Mouse (Mus musculus) liver, embryonic 14.5 days (tissue): Measurements from ENCODE around the gene Pi4k2b. TPM values are rescaled to one million over a fixed set of nuclear protein-coding genes. Genes with fewer than 3 reads are reported as not detected.
A peak's percentile ranks its signal among the peaks of the same experiment; 100 is the strongest.
"Not testable (repeated sequence)": the region's sequence is repeated elsewhere in the genome, so short reads cannot be mapped to it uniquely, and the experiment has no call there.

ENCODE experiments used
- ATAC-seq: fragments of 200-750 bp; cut with Nextera tagmentation; 2 replicates; pipeline ENCODE4 v1.8.0; 2017; ENCODE audit warnings: moderate number of reproducible peaks, mild to moderate bottlenecking, moderate library complexity; ENCODE audit not compliant: insufficient read depth
- DNase-seq, 3 experiments: peaks; one replicate each; pipeline ENCODE4 v3.0.0-alpha.2; 2012 to 2013; ENCODE audit warnings: low read depth in 3 of 3, low spot score in 3 of 3
- H3K27ac ChIP-seq: fragments of 300-500 bp; sonication (generic); 2 replicates; pipeline ENCODE4 v1.5.1; 2014; ENCODE audit warnings: moderate library complexity, mild to moderate bottlenecking, control low read depth, inconsistent platforms
- H3K27me3 ChIP-seq: fragments of 300-500 bp; sonication (generic); 2 replicates; pipeline ENCODE4 v1.6.1; 2014; ENCODE audit warnings: mild to moderate bottlenecking, low read length, moderate library complexity; ENCODE audit not compliant: control insufficient read depth, insufficient read depth
- H3K36me3 ChIP-seq: fragments of 300-500 bp; sonication (generic); replicated peaks from 2 replicates; pipeline ENCODE4 v1.6.1; 2014; ENCODE audit warnings: low read depth; ENCODE audit not compliant: control insufficient read depth, insufficient read depth
- H3K4me1 ChIP-seq, 2 experiments: fragments of 200-500 bp in 1 of 2; fragments of 300-500 bp in 1 of 2; sonication (generic) in 1 of 2; replicated peaks; 2 replicates each; pipeline ENCODE4 v1.6.1; 2012 to 2014; ENCODE audit warnings: antibody characterized with exemption in 1 of 2, inconsistent platforms in 1 of 2, low read length in 1 of 2; ENCODE audit not compliant: control insufficient read depth in 2 of 2, insufficient read depth in 2 of 2
- H3K4me2 ChIP-seq: fragments of 300-500 bp; sonication (generic); 2 replicates; pipeline ENCODE4 v1.6.1; 2014; ENCODE audit warnings: low read depth, mild to moderate bottlenecking, control low read depth, moderate library complexity
- H3K4me3 ChIP-seq, 2 experiments: fragments of 200-500 bp in 1 of 2; fragments of 300-500 bp in 1 of 2; sonication (generic) in 1 of 2; 2 replicates each; pipeline ENCODE4 v1.5.1; 2012 to 2014; ENCODE audit warnings: low read depth in 2 of 2, low read length in 2 of 2, mild to moderate bottlenecking in 2 of 2, control low read depth in 1 of 2, inconsistent platforms in 1 of 2, moderate library complexity in 1 of 2; ENCODE audit not compliant: insufficient read depth in 1 of 2
- H3K9ac ChIP-seq: fragments of 300-500 bp; sonication (generic); replicated peaks from 2 replicates; pipeline ENCODE4 v1.6.1; 2014; ENCODE audit warnings: mild to moderate bottlenecking, control low read depth, moderate library complexity
- H3K9me3 ChIP-seq: fragments of 300-500 bp; sonication (generic); 2 replicates; pipeline ENCODE4 v1.6.1; 2016; ENCODE audit warnings: low read length, mixed read lengths; ENCODE audit not compliant: control insufficient read depth
- CTCF ChIP-seq: IDR thresholded peaks from 2 replicates; pipeline ENCODE4 v1.5.1; 2016; ENCODE audit warnings: antibody characterized with exemption, low read depth, control low read depth
- EP300 ChIP-seq: IDR thresholded peaks from 2 replicates; pipeline ENCODE4 v1.6.1; 2016; ENCODE audit warnings: antibody characterized with exemption, low read depth
- WGBS: fragments of 180-500 bp; shearing (Covaris S2); extraction: QIAGEN DNeasy Blood & Tissue Kit; methylation state at CpG from one replicate; pipeline ENCODE4 v1.1.7; 2014; ENCODE audit not compliant: insufficient replicate concordance; 5-methylcytosine and 5-hydroxymethylcytosine counted together
- polyA plus RNA-seq, 2 experiments: library from polyadenylated mRNA; depleted of rRNA in 1 of 2; stranded (reverse) in 1 of 2; unstranded in 1 of 2; fragments of >200 nt; fragmentation: Nextera tagmentation in 1 of 2; extraction: Ambion mirVana in 1 of 2; gene quantifications; 2 replicates each; pipeline versions ENCODE4 v1.2.1 to v1.2.3; 2012 to 2014

Gene Pi4k2b
- polyA plus RNA-seq, 2 experiments, result 10.7 to 21.7 TPM

DNA sequence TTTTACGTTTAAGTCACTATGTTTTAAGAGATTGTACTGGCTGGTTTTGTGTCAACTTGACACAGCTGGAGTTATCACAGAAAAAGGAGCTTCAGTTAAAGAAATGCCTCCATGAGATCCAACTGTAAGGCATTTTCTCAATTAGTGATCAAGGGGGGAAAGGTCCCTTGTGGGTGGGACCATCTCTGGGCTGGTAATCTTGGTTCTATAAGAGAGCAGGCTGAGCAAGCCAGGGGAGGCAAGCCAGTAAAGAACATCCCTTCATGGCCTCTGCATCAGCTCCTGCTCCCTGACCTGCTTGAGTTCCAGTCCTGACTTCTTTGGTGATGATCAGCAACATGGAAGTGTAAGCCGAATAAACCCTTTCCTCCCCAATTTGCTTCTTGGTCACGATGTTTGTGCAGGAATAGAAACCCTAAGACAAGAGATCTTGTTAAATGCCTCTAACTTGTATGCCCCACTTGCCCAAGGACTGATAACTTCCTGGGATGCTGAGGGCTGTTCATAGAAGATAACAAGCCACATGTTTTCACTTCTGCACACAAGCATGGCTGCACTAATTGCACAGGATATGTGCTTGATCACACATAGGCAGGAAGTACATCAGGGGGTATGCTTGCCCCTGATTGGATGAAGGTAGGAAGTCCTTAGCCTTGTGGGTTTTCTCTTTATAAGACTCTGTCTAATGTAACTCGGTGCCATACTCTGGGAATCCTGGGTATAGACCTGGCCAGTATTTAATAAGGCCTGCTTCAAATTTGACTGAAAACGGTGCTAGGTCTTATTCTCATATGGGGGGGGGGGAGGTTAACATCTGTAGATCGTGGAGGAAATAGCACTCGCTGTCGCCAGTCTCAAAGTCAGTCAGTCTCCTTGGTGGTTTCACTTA is 35.3 kb downstream of the Pi4k2b start:
- H3K4me3 ChIP-seq, H3K9me3 ChIP-seq, H3K9ac ChIP-seq, H3K36me3 ChIP-seq, H3K27me3 ChIP-seq: not testable (repeated sequence)
- H3K4me2 ChIP-seq, result peak overlapping the region; percentile 34
- 62% methylated on average over 8 of the region's 8 CpGs for WGBS
- peaks cover 20 to 25% of the 10 kb centered on the region in 2 experiments for H3K4me1 ChIP-seq
- H3K27ac ChIP-seq, result peak overlapping the region; percentile 75
- TF ChIP-seq EP300, result peak; percentile 85
- peak; percentile 58 to 67 (median 64) for DNase-seq
- ATAC-seq, result peak; percentile 97

DNA sequence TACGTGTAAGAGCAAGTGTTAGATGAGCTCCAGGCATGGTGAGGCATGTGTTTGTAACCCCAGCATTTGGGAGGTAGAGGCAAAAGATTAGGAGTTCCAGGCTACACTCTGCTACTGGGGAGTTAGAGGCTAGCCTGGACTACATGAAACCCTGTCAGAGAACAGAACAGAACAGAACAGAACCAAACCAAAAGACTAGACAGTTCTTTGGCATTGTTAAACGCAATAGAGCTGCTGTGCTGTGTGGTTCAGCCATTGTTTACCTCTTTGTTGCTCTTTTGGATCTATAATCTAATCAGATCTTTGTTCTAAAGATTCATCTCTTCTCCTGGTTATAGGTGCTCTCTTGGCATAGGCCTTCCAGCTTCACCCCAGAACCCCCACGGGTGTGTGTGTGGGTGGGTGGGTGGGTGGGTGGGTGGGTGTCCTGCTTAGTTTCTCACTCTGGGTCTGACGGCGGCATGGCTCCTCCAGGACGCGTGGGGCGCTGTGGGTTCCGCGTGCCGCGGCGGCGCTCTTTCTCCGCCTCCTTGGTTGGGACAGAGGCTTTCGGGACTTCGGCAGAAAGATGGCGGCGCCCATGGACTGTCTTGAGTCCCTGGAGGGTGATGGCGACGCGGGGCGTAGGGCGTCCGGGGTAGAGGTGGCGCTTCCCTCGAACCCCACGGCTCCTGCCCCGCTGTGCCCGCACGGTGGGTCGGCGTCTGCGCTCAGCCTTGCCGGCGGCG is 41.3 kb downstream of the Pi4k2b start:
- H3K4me2 ChIP-seq, result peak overlapping the region; percentile 73
- no peak for TF ChIP-seq EP300
- TF ChIP-seq CTCF, result peak; percentile 86
- no peaks in the 10 kb centered on the region for H3K9me3 ChIP-seq
- WGBS, result 3% methylated on average over 37 of the region's 37 CpGs
- H3K36me3 ChIP-seq, result no peaks in the 10 kb centered on the region
- H3K27ac ChIP-seq, result peak overlapping the region; percentile 16
- DNase-seq (peak; percentile 71 to 78 (median 74)), ATAC-seq (peak; percentile 93)
- peak overlapping the region; percentile 92 for H3K9ac ChIP-seq
- no peaks in the 10 kb centered on the region for H3K27me3 ChIP-seq
- peak overlapping the region; percentile 94 to 97 for H3K4me3 ChIP-seq
- peaks cover 7% of the 10 kb centered on the region in 2 experiments for H3K4me1 ChIP-seq

DNA sequence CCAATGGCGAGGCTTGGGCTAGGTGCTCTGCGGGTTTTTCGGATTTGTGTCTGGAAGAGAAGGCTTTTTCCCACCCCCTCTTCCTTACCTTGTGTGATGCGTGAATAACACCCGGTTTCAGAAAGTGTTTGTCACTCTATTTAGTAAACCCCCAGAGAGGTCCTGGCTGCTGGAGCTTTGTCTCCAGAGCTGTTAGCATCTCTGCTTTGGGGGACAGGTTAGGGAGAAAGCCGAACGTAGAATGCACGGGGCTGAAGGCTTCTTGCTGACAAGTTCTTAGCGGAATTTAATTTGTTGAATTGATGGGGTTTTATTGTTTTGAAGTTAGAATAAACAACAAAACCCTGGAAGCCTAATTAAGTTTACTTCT is 41.9 kb downstream of the Pi4k2b start:
- Histone ChIP-seq H3K4me1 (peaks cover 5 to 7% of the 10 kb centered on the region in 2 experiments), H3K36me3 (no peaks in the 10 kb centered on the region), H3K9ac (peak overlapping the region; percentile 92), H3K4me2 (peak overlapping the region; percentile 73), H3K27me3 (no peaks in the 10 kb centered on the region), H3K9me3 (no peaks in the 10 kb centered on the region), H3K4me3 (peak overlapping the region; percentile 94 to 97), H3K27ac (peak overlapping the region; percentile 16)
- ATAC-seq (peak; percentile 50), DNase-seq (peak in 1 of 3 experiments; percentile 14)
- TF ChIP-seq EP300, result no peak
- TF ChIP-seq CTCF, result no peak
- 0% methylated on average over 9 of the region's 9 CpGs for WGBS

DNA sequence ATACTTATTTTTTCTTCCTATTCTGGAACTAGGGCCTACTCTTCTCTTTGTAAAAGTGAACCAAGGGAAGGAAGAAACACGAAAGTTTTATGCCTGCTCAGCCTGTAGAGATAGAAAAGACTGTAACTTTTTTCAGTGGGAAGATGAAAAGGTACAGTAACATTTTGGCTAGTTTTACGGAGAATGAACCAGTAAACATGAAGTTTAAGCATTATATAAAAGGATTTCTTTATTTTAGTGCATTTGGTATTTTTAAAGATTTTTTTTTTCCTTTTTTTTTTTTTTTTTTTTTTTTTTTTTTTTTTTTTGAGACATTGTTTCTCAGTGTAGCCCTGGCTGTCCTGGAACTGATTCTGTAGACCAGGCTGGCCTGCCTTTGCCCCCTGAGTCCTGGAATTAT is 42.6 kb downstream of the Pi4k2b start:
- H3K4me2 ChIP-seq, result peak overlapping the region; percentile 73
- no peak for ATAC-seq
- H3K27me3 ChIP-seq, result no peaks in the 10 kb centered on the region
- no peak for DNase-seq
- peaks cover 5 to 7% of the 10 kb centered on the region in 2 experiments for H3K4me1 ChIP-seq
- H3K9me3 ChIP-seq, result no peaks in the 10 kb centered on the region
- H3K27ac ChIP-seq, result no peak overlapping the region
- H3K9ac ChIP-seq, result no peak overlapping the region
- 70% methylated on average over 2 of the region's 2 CpGs for WGBS
- H3K4me3 ChIP-seq, result peak overlapping the region in 1 of 2 experiments; percentile 97; a peak in 2 of 4 replicates
- H3K36me3 ChIP-seq, result peaks cover 2% of the 10 kb centered on the region
- TF ChIP-seq CTCF (no peak), EP300 (no peak)
